Mouse (Mus musculus) duodenum, adult 2 months (tissue): ENCODE data around the gene Mpz. TPM values are rescaled to one million over a fixed set of nuclear protein-coding genes. Genes with fewer than 3 reads are reported as not detected.

Source experiments
- polyA plus RNA-seq: library from polyadenylated mRNA; depleted of rRNA; stranded (reverse); fragments of >200 nt; gene quantifications from 2 replicates; pipeline ENCODE4 v1.2.3, GENCODE M21; 2012; ENCODE audit warnings: low replicate concordance; rRNA removed

Gene Mpz
- 0.25 and 0.82 TPM in 2 replicates for polyA plus RNA-seq

GRCm38 (mm10) chr1:171149974-171150760 lies at the start of gene Mpz, which contains the start of gene Sdhc:
Gene Mpz, plus strand, starts transcription at chr1:171150711.
Gene Sdhc, minus strand, starts transcription at chr1:171150603.

GRCm38 (mm10) chr1:171113873-171114299 lies 36.6 kb upstream of the Mpz start, which contains the start of gene Cfap126:
Gene Cfap126, plus strand, starts transcription at chr1:171113918.

GRCm38 (mm10) chr1:171195887-171196397 lies 45.4 kb downstream of the Mpz start, which contains the start of gene Pcp4l1:
Gene Pcp4l1, minus strand, starts transcription at chr1:171196268.

Other genes starting within 250 kb of the Mpz start
- 0.07 and 0.63 TPM in 2 replicates for gene Fcrlb, start 237.8 kb upstream of the Mpz start, polyA plus RNA-seq
- gene Fcrla, start 223.1 kb upstream of the Mpz start, polyA plus RNA-seq = 0.79 and 3.5 TPM in 2 replicates
- gene Fcgr2b, start 174.2 kb upstream of the Mpz start, polyA plus RNA-seq = 1.7 and 2.1 TPM in 2 replicates
- 1.2 and 2.6 TPM in 2 replicates for gene Fcgr4, start 131.8 kb upstream of the Mpz start, polyA plus RNA-seq
- 2.3 and 4.7 TPM in 2 replicates for gene Fcgr3, start 85.8 kb upstream of the Mpz start, polyA plus RNA-seq
- gene Cfap126, start 36.8 kb upstream of the Mpz start, polyA plus RNA-seq = 0.90 and 4.3 TPM in 2 replicates
- gene Sdhc, start 108 bp upstream of the Mpz start, polyA plus RNA-seq = 189 and 291 TPM in 2 replicates
- 27.8 and 42.5 TPM in 2 replicates for gene Pcp4l1, start 45.6 kb downstream of the Mpz start, polyA plus RNA-seq
- 41.3 and 48.7 TPM in 2 replicates for gene Nr1i3, start 63.3 kb downstream of the Mpz start, polyA plus RNA-seq
- gene Tomm40l, start 71.8 kb downstream of the Mpz start, polyA plus RNA-seq = 26.9 and 29.4 TPM in 2 replicates
- gene Apoa2, start 74.3 kb downstream of the Mpz start, polyA plus RNA-seq = 2.0 and 3.7 TPM in 2 replicates
- gene Fcer1g, start 83.7 kb downstream of the Mpz start, polyA plus RNA-seq = 24.2 and 71.8 TPM in 2 replicates
- gene Adamts4, start 99.7 kb downstream of the Mpz start, polyA plus RNA-seq = 1.6 and 1.8 TPM in 2 replicates
- 127 and 139 TPM in 2 replicates for gene Ndufs2, start 100.7 kb downstream of the Mpz start, polyA plus RNA-seq
- 86.3 and 126 TPM in 2 replicates for gene B4galt3, start 119.6 kb downstream of the Mpz start, polyA plus RNA-seq
- gene Ppox, start 130.5 kb downstream of the Mpz start, polyA plus RNA-seq = 26.6 and 36.8 TPM in 2 replicates
- gene Usp21, start 137.3 kb downstream of the Mpz start, polyA plus RNA-seq = 30.2 and 30.4 TPM in 2 replicates
- gene Ufc1, start 144.3 kb downstream of the Mpz start, polyA plus RNA-seq = 10.2 and 10.3 TPM in 2 replicates
- 23.2 and 33.7 TPM in 2 replicates for gene Dedd, start 178.4 kb downstream of the Mpz start, polyA plus RNA-seq
- gene Nit1, start 194.9 kb downstream of the Mpz start, polyA plus RNA-seq = 60.9 and 66.1 TPM in 2 replicates
- gene Pfdn2, start 195.0 kb downstream of the Mpz start, polyA plus RNA-seq = 1.4 and 1.5 TPM in 2 replicates
- 0.37 and 0.47 TPM in 2 replicates for gene Klhdc9, start 210.1 kb downstream of the Mpz start, polyA plus RNA-seq
- gene Nectin4, start 219.4 kb downstream of the Mpz start, polyA plus RNA-seq = 0.15 and 1.1 TPM in 2 replicates
- gene Arhgap30, start 238.2 kb downstream of the Mpz start, polyA plus RNA-seq = 3.3 and 4.2 TPM in 2 replicates